Mouse (Mus musculus): ENCODE measurements around the gene Azgp1.

DNA sequence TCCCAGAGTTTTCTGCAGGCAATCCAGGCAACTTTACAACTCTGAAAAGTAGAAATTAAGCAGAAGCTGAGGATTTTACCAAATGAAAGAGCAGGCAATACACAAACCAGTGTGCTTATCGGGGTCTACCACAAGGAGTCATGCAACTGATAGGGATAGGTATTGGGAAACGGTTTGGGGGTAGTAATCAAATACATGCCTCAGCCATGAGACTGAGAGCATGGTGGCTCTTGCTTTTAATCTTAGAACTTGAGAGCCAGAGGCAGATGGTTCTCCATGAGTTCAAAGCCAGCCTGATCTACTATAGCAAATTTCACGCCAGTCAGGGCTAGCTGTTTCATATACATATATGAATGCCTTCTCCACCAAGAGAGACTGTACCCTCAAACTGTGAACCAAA lies 24.9 kb upstream of the Azgp1 start:
- no peak for TF ChIP-seq EP300 (IDR thresholded peaks at IDR 0.05; ENCODE audit: insufficient read depth, low read depth, low read length)
- no peak for TF ChIP-seq CTCF (IDR thresholded peaks at IDR 0.05; ENCODE audit: low read depth, low read length)
